Mouse (Mus musculus) frontal cortex, adult 2 months (tissue): Measurements from ENCODE around the gene Pde4d. TPM values are rescaled to one million over a fixed set of nuclear protein-coding genes. Genes with fewer than 3 reads are reported as not detected.

Source experiments
- DNase-seq, 2 experiments: peaks; one replicate each; pipeline ENCODE4 v3.0.0; 2022; ENCODE audit warnings: low spot score in 1 of 2; ENCODE audit errors: extremely low spot score in 1 of 2
- polyA plus RNA-seq: library from polyadenylated mRNA; depleted of rRNA; stranded (reverse); fragments of >200 nt; gene quantifications from 2 replicates; pipeline ENCODE4 v1.2.3, GENCODE M21; 2012

The Pde4d gene
- polyA plus RNA-seq, 1 experiment = 40.3 TPM

DNA sequence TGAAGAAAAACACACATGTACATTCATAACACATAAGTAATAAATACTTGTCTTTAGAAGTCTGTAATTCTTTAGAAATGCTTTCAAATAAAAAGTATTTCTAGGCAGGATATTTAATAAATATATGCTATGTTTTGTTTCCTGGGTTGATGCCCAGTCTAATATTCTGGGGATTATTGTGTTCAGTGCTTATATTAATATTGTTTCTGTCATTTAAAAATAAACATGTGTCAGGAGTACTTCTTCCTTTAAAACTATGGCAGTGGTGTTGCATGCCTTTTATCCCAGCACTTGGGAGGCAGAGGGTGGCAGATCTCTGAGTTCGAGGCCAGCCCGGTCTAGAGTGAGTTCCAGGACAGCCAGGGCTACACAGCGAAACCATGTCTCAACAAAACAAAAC is 485.1 kb downstream of the Pde4d start:
- no peak for DNase-seq

DNA sequence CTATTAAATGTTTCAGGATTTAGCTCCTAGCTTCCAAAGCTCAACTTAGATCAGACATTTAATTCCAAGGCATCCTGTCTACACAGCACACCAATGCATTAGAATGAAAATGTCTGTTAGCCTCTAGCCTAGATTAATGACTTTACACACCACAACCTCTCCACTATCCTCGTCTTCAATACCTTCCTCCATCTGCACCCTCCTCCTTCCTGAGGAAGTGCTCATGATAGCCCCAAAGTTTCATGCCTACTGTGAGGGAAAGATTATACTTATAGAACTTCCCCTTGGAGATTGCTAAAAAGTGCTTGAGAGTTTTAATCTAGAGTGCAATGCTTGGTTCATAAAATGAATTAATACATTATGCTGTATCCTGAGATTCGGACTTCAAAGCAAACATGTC is 487.5 kb downstream of the Pde4d start:
- no peak for DNase-seq

DNA sequence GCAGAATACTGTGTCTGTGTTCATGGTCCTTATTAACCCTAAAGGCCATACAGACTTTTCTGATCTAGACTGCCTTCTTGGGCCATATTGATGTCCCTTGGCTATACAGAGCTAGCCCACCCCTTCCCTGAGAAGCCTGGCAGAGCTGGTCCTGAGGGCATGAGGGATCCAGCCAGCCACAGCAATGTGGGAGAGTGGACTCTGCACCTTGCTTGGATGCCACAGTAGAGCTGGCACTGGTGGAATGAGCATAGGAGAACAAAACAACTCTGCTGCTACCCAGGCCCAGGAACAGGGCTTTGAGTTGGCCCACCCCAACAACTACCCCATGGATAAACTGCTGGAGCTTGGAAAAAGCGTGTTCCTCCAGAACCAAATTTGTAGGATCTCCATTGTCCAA is 503.2 kb downstream of the Pde4d start:
- no peak for DNase-seq

DNA sequence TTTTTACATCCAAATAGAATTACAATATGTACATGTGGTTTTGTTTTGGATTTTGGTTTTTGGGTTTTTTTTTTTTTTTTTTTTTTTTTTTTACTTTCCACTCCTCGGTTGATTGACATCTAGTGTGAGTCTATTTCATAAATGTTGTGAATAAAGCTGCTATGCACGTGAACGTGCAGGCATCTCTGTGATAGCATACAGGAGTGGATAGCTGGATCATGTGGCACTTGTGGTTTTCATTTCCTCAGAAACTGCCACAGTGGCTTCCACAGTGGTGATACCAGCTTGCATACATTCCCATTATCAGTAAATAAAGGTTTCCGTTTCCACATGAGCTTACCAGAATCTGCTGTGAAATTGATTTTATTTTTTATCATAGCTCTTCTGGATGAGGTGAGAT is 506.3 kb downstream of the Pde4d start:
- no peak for DNase-seq

DNA sequence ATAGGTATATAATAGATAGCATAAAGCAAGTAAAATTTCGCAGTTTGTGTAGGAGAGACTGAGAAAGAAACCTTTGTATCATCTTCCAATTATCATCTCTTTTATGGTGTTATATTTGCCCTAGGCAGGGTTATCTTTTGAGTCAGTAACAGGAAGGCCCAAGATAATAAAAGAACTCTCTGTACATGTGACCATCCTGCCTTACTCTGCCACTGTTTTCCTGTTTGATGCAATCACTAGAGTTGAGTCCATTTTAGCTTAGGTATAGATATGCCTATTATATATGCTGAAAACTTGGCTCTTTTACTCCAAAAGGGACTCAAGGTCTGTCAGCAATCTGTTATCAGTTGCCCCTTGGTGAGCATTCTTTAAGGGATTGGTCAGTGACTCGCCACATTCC is 514.3 kb downstream of the Pde4d start:
- DNase-seq = no peak

DNA sequence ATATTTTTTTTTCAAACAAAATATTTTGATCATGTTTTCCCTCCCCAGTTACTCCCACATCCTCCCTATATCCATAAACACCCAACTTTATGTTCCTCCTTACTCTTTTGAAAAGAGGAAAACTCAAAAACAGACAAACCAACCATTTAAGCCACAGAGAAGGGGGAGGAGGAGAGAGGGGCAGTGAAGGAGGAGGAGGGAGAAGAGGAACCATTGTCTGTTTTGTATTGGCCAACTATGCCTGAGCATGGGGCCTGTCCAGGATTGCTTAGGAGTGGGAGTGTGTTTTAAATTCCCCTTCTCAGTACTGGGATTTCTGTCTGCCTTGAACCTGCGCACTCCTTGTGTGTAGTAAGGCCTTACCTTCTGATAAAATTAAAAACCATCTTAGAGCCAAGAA is 531.4 kb downstream of the Pde4d start:
- DNase-seq = no peak

DNA sequence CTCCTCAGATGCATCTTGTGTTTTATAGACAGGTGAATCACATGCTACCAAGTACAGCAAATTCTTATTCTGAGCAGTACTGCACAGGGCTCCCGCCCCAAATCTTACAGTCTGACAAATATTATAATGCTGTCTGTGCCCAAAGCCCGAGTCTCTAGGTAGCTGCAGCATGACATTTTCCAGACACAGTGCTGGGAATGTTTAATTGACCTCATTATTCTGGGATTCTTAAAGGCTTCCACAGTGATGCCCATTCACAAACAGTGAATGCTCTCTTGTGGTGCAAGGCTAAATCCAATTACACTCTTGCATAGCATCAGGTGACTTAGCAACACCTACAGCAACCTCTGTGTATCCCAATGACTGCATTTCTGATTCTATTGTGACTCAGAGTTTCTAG is 549.0 kb downstream of the Pde4d start:
- no peak for DNase-seq

DNA sequence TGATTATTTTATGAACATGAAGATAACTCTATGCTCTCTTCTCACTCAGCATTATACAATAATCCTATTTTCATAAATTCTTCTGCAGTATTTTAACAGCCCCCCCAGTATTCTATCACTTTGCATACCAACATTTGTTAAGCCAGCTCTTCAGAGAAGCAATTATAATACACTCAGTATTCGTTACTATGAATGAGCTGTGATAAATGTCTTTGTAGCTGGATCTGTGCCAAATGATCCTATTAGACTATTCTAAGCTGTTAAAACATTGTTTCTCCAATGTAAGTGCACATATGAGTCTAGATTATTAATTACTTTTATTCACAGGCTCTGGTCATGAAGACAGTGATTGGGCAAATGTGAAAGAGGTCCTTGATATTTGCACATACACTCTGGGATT is 575.0 kb downstream of the Pde4d start:
- no peak for DNase-seq

DNA sequence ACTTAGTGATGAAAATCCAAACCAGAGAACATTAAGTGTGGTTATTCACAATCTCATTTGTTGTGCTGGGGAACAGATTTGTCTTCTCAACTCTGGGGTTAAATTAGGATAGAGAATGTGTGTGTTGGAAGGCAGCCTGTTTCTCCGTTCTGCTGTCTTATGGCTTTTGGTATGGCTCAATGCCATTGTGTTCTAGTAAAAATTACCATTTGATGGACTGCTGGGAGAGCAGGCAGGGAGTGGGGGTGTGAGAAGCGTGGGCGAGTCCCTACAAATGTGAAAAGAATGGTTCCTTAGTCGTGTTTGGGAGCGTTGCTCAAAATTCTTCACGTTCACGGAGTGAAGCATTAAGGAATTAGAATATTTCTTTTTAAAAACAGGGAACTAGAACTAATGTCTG is 597.4 kb downstream of the Pde4d start:
- DNase-seq = peak; percentile 63 to 77

DNA sequence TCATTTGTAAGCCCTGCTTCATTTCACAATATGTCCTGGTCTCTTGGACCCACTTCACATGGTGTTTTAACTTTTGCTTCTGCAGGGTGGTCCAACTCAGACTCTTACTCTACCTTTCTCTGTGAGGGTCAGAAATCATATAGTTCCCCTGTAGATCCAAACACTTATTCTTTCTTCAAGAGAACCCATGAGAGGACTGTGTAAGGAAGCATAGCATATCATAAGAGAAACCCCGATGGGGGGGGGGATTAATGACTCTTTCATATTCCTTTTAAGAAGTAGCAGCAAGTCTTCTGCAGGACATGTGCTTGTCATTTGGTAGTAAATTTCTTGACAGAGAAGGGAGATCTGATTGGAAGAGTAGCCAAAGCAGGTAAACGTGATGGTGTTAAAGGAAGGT is 603.1 kb downstream of the Pde4d start:
- no peak for DNase-seq

DNA sequence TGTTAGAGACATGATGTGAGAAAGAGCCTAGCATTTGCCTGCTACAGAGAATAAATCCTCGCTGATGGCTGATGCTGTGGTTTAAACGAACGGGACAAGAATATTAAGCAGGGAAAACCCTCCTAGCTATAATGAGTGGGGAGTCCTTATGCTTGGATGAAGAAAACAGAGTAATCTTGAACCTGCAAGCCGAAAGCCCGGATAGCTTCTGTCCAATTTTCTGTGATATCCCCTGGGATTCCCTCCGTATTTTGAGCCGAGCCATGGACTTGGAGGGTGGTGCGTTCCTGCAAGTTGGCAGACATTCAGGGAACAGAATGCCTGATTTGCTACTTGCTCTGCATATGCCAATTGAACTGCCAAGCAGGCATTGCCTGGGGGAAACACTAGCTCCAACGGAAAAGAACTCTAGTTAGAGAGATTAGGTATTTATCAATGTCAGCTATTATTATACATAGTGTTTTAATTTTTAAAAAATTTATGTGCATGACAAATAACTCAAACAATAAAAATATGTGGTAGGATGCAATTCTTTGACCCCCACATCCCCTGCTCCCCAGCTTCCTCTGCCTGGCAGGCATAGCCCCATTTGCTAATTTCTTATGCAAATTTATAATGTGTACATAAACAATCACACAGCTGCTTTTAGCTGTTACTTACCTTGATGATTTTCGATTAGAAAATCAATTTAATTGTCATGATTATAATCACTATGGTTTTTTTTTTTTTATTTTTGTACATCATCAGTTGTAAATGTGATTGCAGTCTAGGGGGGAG is 603.7 kb downstream of the Pde4d start:
- peak; percentile 19 to 73 for DNase-seq

DNA sequence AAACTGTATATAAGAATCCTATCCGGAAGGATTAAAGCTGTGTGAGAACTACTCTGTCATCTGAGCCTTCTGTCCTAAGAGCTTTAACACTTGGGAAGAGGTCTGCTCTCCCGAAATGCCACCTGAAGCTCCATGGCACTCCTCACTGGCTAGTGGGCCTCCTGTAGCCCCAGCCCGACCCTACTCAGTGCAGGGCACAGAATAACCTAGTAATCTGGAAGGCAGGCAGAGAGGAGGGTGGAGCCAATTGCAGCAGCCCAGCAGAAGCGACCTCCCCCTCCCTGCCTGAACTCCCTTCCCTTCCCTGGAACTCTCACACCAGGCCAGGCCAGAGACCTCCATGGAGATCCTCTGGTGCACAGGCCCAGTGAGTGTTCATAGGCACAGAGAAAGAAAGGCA is 608.3 kb downstream of the Pde4d start:
- no peak for DNase-seq

DNA sequence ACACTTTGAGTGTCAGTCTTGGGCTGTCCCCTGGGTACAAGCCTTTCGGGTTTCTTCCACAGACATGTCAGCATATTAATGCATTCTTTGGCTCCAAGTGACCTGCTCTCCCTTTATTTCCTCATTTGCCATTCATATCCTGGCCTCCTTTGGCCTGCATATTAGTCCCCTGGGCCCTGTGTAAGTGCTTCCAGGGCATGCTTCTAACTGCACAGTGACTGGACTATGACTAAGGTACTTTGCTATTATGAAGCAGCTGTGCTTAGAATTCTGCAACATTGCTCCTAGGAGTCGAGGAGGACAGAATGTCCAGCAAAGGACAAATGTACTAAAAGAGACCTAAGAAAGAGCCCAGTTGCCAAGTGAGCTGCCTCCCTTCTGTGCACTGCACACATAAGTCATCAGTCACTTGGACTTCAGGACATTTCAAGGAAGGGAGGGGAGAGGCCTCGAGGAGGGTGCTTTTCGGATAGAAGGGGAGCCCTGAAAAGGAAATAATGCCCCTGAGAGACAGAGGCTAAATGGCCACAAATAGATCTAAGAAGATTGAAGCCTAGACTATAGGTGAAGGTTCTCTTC is 616.9 kb downstream of the Pde4d start:
- no peak for DNase-seq

DNA sequence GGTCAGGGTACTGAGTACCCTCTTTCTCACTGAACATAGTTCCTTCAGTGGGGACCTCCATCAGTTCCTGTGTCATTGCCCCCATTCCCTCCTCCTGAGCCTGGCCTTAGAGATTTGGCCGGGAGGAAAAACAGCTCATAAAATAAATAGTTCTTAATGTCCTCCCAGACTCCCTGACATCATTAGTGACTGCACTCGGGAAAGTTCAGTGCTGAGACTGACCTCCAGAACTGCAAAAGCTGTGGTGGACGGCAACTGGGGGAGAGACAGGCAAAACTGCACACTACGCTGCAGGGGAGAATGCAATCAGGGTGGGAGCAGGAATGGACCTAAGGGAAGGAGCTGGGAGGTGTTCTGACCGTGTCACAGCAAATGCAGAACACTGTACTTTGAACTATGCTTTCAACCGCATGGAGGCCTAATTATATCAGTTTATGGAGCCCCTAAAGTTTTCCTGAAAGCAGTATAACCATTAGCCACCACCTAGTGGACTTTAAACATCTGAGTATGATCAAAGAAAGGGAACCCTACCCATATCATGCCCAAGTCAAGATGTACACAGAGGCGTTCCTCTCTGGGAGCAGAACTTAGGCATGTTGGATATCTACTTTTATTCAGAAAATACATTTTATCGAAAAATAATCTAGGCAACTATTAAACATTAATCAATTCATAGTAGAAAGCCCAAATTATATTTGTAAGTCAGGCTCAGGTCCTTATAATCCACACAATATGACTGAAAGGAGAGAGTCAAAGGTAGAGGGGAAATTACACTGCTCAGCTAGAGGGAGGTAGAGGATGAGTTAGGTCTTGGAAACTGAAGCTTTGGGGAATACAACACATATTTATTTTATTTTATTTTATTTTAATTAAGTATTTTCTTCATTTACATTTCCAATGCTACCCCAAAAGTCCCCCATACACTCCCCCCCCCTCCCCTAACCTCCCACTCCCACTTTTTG is 618.8 kb downstream of the Pde4d start:
- DNase-seq = no peak

DNA sequence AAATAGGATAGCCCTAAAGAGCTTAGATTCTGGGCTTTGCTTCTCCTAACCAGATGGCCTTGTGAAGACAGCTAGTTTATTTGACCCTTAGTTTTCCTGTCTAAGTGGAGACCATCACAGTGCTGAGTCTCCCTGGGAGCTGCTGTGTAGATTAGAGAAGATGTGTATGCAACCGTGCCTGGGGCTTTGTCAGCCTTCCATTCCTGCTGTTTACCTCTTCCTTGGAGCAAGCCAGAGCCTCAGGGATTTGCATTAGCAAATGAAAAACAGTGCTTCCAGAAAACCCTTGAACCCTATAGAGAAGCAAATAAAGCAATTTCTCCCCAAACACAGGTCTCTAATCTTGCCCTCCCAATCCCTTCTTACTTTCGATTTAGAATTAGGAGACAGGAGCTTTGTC is 623.6 kb downstream of the Pde4d start:
- DNase-seq = no peak

DNA sequence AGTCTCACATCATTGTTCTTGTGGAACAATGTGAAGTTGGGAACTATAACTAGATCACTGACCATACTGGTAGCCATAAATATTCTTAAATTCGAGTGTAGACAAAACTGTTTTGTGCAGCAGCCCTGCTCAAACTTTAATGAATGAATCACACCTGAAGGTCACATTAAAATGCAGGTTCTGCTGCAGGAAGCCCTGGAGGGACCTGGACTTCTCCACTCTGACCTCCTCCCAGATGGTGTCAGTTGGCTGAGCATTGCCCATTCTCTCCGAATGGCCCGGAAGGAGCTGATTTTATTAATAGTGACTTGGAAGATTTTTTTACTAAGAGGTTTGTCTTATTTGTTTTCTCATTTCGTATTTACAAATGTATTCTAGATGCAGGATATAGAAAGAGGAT is 624.3 kb downstream of the Pde4d start:
- DNase-seq = no peak

DNA sequence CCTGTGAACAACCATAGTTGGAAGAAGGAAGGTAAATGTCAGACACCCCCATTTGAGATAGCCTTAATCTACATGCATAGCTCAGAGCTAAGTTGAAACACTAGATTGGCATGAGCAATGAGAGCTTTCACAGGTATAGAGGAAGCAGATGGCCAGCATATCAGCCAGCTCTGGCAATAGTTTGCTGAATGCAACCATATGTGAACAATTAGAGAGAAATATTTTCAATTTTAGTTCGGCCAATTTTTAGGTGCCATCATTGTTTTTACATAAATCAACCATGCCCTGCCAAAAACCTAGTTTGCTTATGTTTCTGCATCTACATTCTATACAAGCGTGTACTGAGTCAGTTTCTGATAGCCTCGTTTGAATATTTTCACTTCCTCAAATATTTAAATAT is 642.9 kb downstream of the Pde4d start:
- DNase-seq = no peak

DNA sequence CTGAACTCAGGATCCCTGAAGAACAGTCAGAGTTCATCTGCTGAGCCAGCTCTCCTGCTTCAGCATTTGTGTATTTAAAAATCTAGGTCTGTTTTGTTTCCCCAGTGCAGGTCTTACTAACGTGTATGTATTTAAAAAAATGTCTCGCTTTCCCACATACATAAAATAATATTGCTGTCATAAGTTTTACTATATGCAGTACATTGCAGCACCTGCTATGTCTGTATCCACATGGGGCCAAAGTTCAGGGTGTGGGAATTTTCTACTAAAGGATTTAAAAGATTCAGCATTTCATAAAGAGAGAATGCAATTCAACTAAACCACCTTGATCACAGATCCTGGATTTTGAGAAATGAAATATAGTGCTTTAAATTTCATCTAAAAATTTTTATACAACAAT is 646.9 kb downstream of the Pde4d start:
- DNase-seq = no peak

DNA sequence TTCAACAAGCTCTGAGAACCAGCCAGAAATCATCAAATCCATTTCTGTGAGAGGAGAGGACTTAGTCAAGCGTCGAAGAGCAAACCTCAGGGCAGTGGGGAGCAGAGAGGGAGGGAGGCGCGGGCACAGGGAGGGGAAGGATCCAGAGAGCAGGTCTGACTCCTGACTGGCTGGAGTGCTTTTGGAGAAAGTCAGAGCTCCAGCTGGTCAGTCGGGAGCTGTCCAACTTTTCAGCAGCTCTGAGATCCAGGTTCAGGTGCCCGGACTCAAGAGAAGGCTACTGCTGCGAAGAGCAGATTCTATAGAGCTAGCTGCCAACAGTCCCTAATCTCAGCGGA is 666.2 kb downstream of the Pde4d start:
- no peak for DNase-seq

DNA sequence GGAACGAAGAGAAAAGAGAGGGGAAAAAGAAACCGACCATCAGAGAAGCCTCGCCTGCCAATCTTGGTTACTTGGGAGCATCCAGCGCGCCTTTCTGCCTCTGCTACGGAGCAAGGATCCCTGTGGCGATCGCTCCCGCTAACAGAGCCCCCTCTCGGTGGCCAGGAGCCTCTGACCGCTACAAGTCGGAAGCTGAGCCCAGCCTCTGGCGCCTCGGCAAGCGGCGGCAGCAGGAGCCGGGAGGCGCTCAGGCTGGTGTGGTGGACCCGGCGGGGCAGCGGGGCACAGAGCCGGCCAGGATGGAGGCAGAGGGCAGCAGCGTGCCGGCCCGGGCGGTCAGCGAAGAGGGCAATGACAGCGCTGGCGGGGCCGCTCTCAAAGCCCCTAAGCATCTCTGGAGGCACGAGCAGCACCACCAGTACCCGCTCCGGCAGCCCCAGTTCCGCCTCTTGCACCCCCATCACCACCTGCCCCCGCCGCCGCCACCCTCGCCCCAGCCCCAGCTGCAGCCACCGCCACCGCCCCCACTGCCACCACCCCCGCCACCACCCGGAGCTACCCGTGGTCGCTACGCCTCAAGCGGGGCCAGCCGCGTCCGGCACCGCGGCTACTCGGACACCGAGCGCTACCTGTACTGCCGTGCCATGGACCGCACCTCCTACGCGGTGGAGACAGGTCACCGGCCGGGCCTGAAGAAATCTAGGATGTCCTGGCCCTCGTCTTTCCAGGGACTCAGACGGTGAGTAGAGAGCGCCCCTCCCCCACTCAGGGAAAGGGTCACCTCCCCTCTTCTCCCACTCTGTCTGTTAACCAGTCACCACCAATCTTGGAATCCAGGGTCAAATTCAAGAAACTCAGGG is 666.8 kb downstream of the Pde4d start:
- DNase-seq = peak; percentile 11 to 65
